In the genomic region with DNA sequence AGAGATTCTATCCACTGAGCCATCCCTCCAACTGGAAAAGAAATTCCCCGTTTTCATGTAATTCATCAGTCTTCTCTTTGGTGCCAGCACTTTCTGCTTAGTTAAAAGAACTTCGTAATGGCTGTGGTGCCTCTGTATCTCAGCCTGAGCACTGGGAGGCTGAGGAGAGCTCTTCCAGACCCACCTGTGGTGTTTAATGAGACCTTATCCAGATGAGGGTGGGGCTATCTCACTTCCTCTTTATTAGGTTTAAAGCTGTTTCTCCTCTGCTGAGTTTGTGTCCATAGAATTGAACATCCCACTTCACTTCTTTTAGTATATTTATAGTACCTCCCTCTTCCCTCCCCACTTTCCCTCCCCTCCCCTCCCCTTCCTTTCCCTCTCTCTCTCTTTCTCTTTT, we compare ENCODE assay signal across 29 mouse cellular contexts. TPM values are rescaled to one million over a fixed set of nuclear protein-coding genes. Genes with fewer than 3 reads are reported as not detected.
"Had no signal": no experiment of that assay in that cellular context is flagged by ENCODE, and none has a peak within 500 bp of the region (broad histone marks: within the 10 kb centered on the region; RNA-seq: fewer than 3 reads in every experiment).

No protein-coding gene starts in this region.

- H3K27me3 ChIP-seq: limb, embryonic 13.5 days; liver, embryonic 12.5 days; liver, embryonic 15.5 days; midbrain, embryonic 12.5 days; midbrain, embryonic 15.5 days; neural tube, embryonic 12.5 days; neural tube, embryonic 15.5 days had no signal

- H3K4me2 ChIP-seq: limb, embryonic 13.5 days; liver, embryonic 12.5 days; liver, embryonic 15.5 days; midbrain, embryonic 12.5 days; midbrain, embryonic 15.5 days; neural tube, embryonic 12.5 days; neural tube, embryonic 15.5 days had no signal

- H3K27ac ChIP-seq: layer of hippocampus, adult 2 months; limb, embryonic 10.5 days; limb, embryonic 13.5 days; liver, embryonic 12.5 days; liver, embryonic 15.5 days; midbrain, embryonic 12.5 days; midbrain, embryonic 15.5 days; neural tube, embryonic 12.5 days; neural tube, embryonic 15.5 days had no signal

- H3K9ac ChIP-seq: limb, embryonic 13.5 days; liver, embryonic 12.5 days; liver, embryonic 15.5 days; midbrain, embryonic 12.5 days; midbrain, embryonic 15.5 days; neural tube, embryonic 12.5 days; neural tube, embryonic 15.5 days had no signal

- H3K9me3 ChIP-seq: limb, embryonic 10.5 days; limb, embryonic 13.5 days; liver, embryonic 12.5 days; liver, embryonic 15.5 days; midbrain, embryonic 12.5 days; midbrain, embryonic 15.5 days; neural tube, embryonic 12.5 days; neural tube, embryonic 15.5 days had no signal

- ATAC-seq: liver, embryonic 12.5 days; midbrain, embryonic 15.5 days had no signal

- H3K4me3 ChIP-seq: layer of hippocampus, adult 2 months; limb, embryonic 10.5 days; limb, embryonic 13.5 days; liver, embryonic 12.5 days; liver, embryonic 15.5 days; midbrain, embryonic 12.5 days; midbrain, embryonic 15.5 days; neural tube, embryonic 12.5 days; neural tube, embryonic 15.5 days had no signal

- DNase-seq: kidney, postnatal 25 days; layer of hippocampus, adult 9-11 months; liver; lung, adult 2 months; lung, postnatal 14 days; lung, postnatal 4 days; right cerebral cortex, adult 18-20 months; right cerebral cortex, postnatal 14 days; right cerebral cortex, postnatal 4 days; thymus, adult 18-20 months; thymus, postnatal 14 days; thymus, postnatal 4 days had no signal

RNA-seq across cellular contexts. Expression of gene Srarp, which starts 15.3 kb away (rescaled TPM):
- total RNA-seq: megakaryocyte, adult 5-6 weeks had no signal
- polyA plus RNA-seq: kidney, embryonic 16.5 days; limb, embryonic 10.5 days; limb, embryonic 13.5 days; liver, embryonic 12.5 days; liver, embryonic 15.5 days; lung, embryonic 16.5 days; neural tube, embryonic 12.5 days; stomach, embryonic 16.5 days had no signal

RNA-seq across cellular contexts. Expression of gene Hspb7, which starts 30.7 kb away (rescaled TPM):
- total RNA-seq: layer of hippocampus, postnatal 25 days; megakaryocyte, adult 5-6 weeks had no signal
- polyA plus RNA-seq: midbrain, embryonic 15.5 days; neural tube, embryonic 12.5 days had no signal

RNA-seq across cellular contexts. Expression of gene Clcnkb, which starts 35.4 kb away (rescaled TPM):
- total RNA-seq: layer of hippocampus, adult 2 months; layer of hippocampus, postnatal 25 days; left cerebral cortex, adult 18-20 months; left cerebral cortex, postnatal 25 days; megakaryocyte, adult 5-6 weeks had no signal
- polyA plus RNA-seq: large intestine, adult 2 months; limb, embryonic 10.5 days; limb, embryonic 13.5 days; liver, embryonic 12.5 days; liver, embryonic 15.5 days; lung, adult 2 months; midbrain, embryonic 12.5 days; midbrain, embryonic 15.5 days; neural tube, embryonic 12.5 days; stomach, embryonic 16.5 days had no signal

RNA-seq across cellular contexts. Expression of gene Clcnka, which starts 52.7 kb away (rescaled TPM):
- total RNA-seq: layer of hippocampus, adult 2 months; left cerebral cortex, adult 18-20 months; left cerebral cortex, postnatal 25 days; megakaryocyte, adult 5-6 weeks had no signal
- polyA plus RNA-seq: large intestine, adult 2 months; liver, embryonic 12.5 days; liver, embryonic 15.5 days; lung, adult 2 months; midbrain, embryonic 12.5 days; midbrain, embryonic 15.5 days; neural tube, embryonic 12.5 days; neural tube, embryonic 15.5 days had no signal
